ENCODE assay signal across 9 mouse cellular contexts in genomic region chr11:61674151-61674838, GRCm38 (mm10). TPM values are rescaled to one million over a fixed set of nuclear protein-coding genes. Genes with fewer than 3 reads are reported as not detected.
DNase-seq lines count a peak whose midpoint lies in the region; ATAC-seq and TF ChIP-seq lines count a peak whose summit lies in the region.
"Had no signal": no experiment of that assay in that cellular context is flagged by ENCODE, and none has a peak within 500 bp of the region (broad histone marks: within the 10 kb centered on the region; RNA-seq: fewer than 3 reads in every experiment).

No protein-coding gene starts in this region.

- no peaks in the 10 kb centered on the region for H3K36me3 ChIP-seq in E14TG2a.4 (ENCODE audit: insufficient read depth, low read length)
- H3K36me3 ChIP-seq in hindbrain, embryonic 13.5 days, result no peaks in the 10 kb centered on the region
- H3K36me3 ChIP-seq in midbrain, embryonic 13.5 days, result no peaks in the 10 kb centered on the region
- H3K36me3 ChIP-seq: liver, embryonic 13.5 days had no signal

- ATAC-seq in hindbrain, embryonic 13.5 days (ENCODE audit: low FRiP score), result peak; percentile 78
- ATAC-seq in midbrain, embryonic 13.5 days, result peak; percentile 65

- H3K9ac ChIP-seq in hindbrain, embryonic 13.5 days, result peak overlapping the region; percentile 46; the same call in 1 of the 2 replicates
- no peak overlapping the region; the same call in 1 of the 2 replicates for H3K9ac ChIP-seq in midbrain, embryonic 13.5 days (replicated peaks)
- H3K9ac ChIP-seq: liver, embryonic 13.5 days had no signal

- H3K27me3 ChIP-seq in E14TG2a.4 (ENCODE audit: insufficient read depth, low read length), result peaks cover 72% of the 10 kb centered on the region
- peaks cover 29% of the 10 kb centered on the region; the same call in 1 of the 2 replicates for H3K27me3 ChIP-seq in hindbrain, embryonic 13.5 days
- H3K27me3 ChIP-seq in midbrain, embryonic 13.5 days, result peaks cover 4% of the 10 kb centered on the region; the same call in 1 of the 2 replicates

- TF ChIP-seq CTCF in E14TG2a.4 (conservative IDR thresholded peaks at IDR 0.05; ENCODE audit: low read length), result no peak

- H3K27ac ChIP-seq in hindbrain, embryonic 13.5 days, result no peak overlapping the region
- H3K27ac ChIP-seq in midbrain, embryonic 13.5 days, result no peak overlapping the region
- H3K27ac ChIP-seq: liver, embryonic 13.5 days had no signal

- H3K9me3 ChIP-seq in E14TG2a.4 (ENCODE audit: low read length), result no peaks in the 10 kb centered on the region
- H3K9me3 ChIP-seq in hindbrain, embryonic 13.5 days, result no peaks in the 10 kb centered on the region
- H3K9me3 ChIP-seq in midbrain, embryonic 13.5 days, result no peaks in the 10 kb centered on the region
- H3K9me3 ChIP-seq: liver, embryonic 13.5 days had no signal

- 21% methylated on average over 19 of the region's 19 CpGs for WGBS in hindbrain, embryonic 13.5 days
- 30% methylated on average over 19 of the region's 19 CpGs for WGBS in midbrain, embryonic 13.5 days

- peak overlapping the region; percentile 27; the same call in 1 of the 2 replicates for H3K4me2 ChIP-seq in hindbrain, embryonic 13.5 days
- H3K4me2 ChIP-seq in midbrain, embryonic 13.5 days (replicated peaks), result peak overlapping the region; percentile 29
- H3K4me2 ChIP-seq: liver, embryonic 13.5 days had no signal

- H3K4me1 ChIP-seq in E14TG2a.4 (replicated peaks; ENCODE audit: low read depth, low read length), result peaks cover 43% of the 10 kb centered on the region
- peaks cover 15% of the 10 kb centered on the region for H3K4me1 ChIP-seq in hindbrain, embryonic 13.5 days (replicated peaks)
- peaks cover 12% of the 10 kb centered on the region for H3K4me1 ChIP-seq in midbrain, embryonic 13.5 days (replicated peaks)

- peak; percentile 28 for DNase-seq in ZHBTc4 (ENCODE audit: low read depth, low spot score)
- no peak for DNase-seq in right cerebral cortex, postnatal 25 days
- DNase-seq in left cerebral cortex, adult 8-10 months (ENCODE audit: low spot score in 2 of 2), result no peak
- no peak for DNase-seq in spleen, postnatal 36 days (ENCODE audit: low spot score in 2 of 2)
- DNase-seq: liver, embryonic 13.5 days had no signal

- H3K4me3 ChIP-seq in E14TG2a.4 (replicated peaks; ENCODE audit: low read length), result peak overlapping the region; percentile 46; the same call in 1 of the 2 replicates
- H3K4me3 ChIP-seq in hindbrain, embryonic 13.5 days, result no peak overlapping the region
- H3K4me3 ChIP-seq in midbrain, embryonic 13.5 days (replicated peaks), result no peak overlapping the region
- H3K4me3 ChIP-seq: liver, embryonic 13.5 days had no signal

RNA-seq across cellular contexts. Expression of gene Fam83g, which starts 9.6 kb away (rescaled TPM):
- polyA plus RNA-seq in hindbrain, embryonic 13.5 days (2015; fragmentation: Nextera tagmentation; extraction: Ambion mirVana), result 0.13 and 0.19 TPM in 2 replicates
- 0.17 and 0.24 TPM in 2 replicates for polyA plus RNA-seq in midbrain, embryonic 13.5 days (2015; fragmentation: Nextera tagmentation; extraction: Ambion mirVana)
- total RNA-seq in left cerebral cortex, adult 8-10 months (2022), result under 1 TPM in 2 of 4 experiments, not detected in 2; 0.09 to 0.28 TPM

RNA-seq across cellular contexts. Expression of gene Grap, which starts 21.2 kb away (rescaled TPM):
- 10.2 and 11.0 TPM in 2 replicates for polyA plus RNA-seq in hindbrain, embryonic 13.5 days (2015; fragmentation: Nextera tagmentation; extraction: Ambion mirVana)
- polyA plus RNA-seq in midbrain, embryonic 13.5 days (2015; fragmentation: Nextera tagmentation; extraction: Ambion mirVana), result 9.0 and 11.1 TPM in 2 replicates
- total RNA-seq in left cerebral cortex, adult 8-10 months (2022), result 1 to 10 TPM; 3.3 to 5.2 (median 4.9) TPM

RNA-seq across cellular contexts. Expression of gene Slc5a10, which starts 46.3 kb away (rescaled TPM):
- polyA plus RNA-seq in hindbrain, embryonic 13.5 days (2015; fragmentation: Nextera tagmentation; extraction: Ambion mirVana), result not detected in 2 replicates
- polyA plus RNA-seq in midbrain, embryonic 13.5 days (2015; fragmentation: Nextera tagmentation; extraction: Ambion mirVana), result 0.08 TPM in 1 of 2 replicates, not detected in the other
- under 1 TPM in 3 of 4 experiments, not detected in 1; 0.20 to 0.33 (median 0.32) TPM for total RNA-seq in left cerebral cortex, adult 8-10 months (2022)
- total RNA-seq: hematopoietic stem cell, adult 5-6 weeks had no signal
- polyA plus RNA-seq: liver, embryonic 13.5 days had no signal
